Mouse (Mus musculus) lung, postnatal 0 days (tissue): ENCODE data around the gene Adra1d.

ENCODE experiments used
- CTCF ChIP-seq: IDR thresholded peaks from 2 replicates; pipeline ENCODE4 v1.5.1; 2016; ENCODE audit warnings: antibody characterized with exemption, mild to moderate bottlenecking
- EP300 ChIP-seq: IDR thresholded peaks from 2 replicates; pipeline ENCODE4 v1.6.1; 2016; ENCODE audit warnings: antibody characterized with exemption, mild to moderate bottlenecking, control low read depth

DNA sequence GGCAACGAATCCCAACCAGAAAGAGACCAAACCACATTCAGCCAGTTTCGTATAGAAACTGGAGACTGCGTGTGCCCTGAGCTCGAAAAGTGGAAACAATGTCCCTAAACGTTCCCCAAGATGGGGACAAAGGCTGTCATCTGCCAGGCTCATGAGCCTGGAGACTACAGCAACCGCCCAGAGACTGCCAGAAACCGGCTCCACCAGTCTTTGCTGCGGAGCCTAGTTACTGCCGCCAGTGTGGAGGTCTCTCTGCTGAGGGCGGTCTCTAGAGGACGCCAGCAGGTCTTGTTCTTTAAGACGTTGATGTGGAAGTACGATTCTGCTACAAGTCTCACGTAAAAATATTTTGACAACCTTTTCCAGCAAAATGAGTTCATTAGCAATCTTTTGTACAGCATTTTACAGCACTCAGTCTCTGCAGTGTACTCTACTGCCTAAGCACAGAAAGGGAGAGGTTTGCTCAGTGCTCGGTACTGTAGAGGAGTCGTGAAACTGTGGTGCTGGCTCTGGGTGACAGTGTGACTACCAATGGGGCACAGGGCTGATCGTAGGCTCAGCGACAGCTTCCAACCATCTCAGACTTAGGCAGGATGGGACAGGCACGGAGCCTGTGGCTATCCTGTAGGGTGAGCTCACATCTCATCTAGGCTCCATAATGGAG lies 15.2 kb downstream of the Adra1d start:
- no peak; the same call in 1 of the 2 replicates for TF ChIP-seq CTCF
- no peak for TF ChIP-seq EP300
